Mouse (Mus musculus) liver, embryonic 12.5 days (tissue): ENCODE measurements at regions not wholly inside any gene's neighbourhood (a gene's known extent, or its start where the extent isn't known, plus 50 kb on each side); places are given as distances from the start of the nearest gene placed in this dataset.

ENCODE experiments used
- ATAC-seq: fragments of 200-750 bp; cut with Nextera tagmentation; 2 replicates; pipeline ENCODE4 v1.8.0; 2017; ENCODE audit warnings: moderate number of reproducible peaks, mild to moderate bottlenecking, moderate library complexity
- H3K27ac ChIP-seq: fragments of 300-500 bp; sonication (generic); 2 replicates; pipeline ENCODE4 v1.5.1; 2016; ENCODE audit warnings: mild to moderate bottlenecking
- H3K27me3 ChIP-seq: fragments of 300-500 bp; sonication (generic); replicated peaks from 2 replicates; pipeline ENCODE4 v1.6.1; 2016; ENCODE audit warnings: mild to moderate bottlenecking, moderate library complexity
- H3K36me3 ChIP-seq: fragments of 300-500 bp; sonication (generic); 2 replicates; pipeline ENCODE4 v1.6.1; 2016; ENCODE audit warnings: mild to moderate bottlenecking, moderate library complexity
- H3K4me1 ChIP-seq: fragments of 300-500 bp; sonication (generic); 2 replicates; pipeline ENCODE4 v1.6.1; 2016
- H3K4me2 ChIP-seq: fragments of 300-500 bp; sonication (generic); 2 replicates; pipeline ENCODE4 v1.6.1; 2016; ENCODE audit warnings: mild to moderate bottlenecking, moderate library complexity
- H3K4me3 ChIP-seq: fragments of 300-500 bp; sonication (generic); 2 replicates; pipeline ENCODE4 v1.5.1; 2016; ENCODE audit warnings: mild to moderate bottlenecking, moderate library complexity
- H3K9ac ChIP-seq: fragments of 300-500 bp; sonication (generic); 2 replicates; pipeline ENCODE4 v1.6.1; 2016; ENCODE audit warnings: mild to moderate bottlenecking, moderate library complexity
- H3K9me3 ChIP-seq: fragments of 300-500 bp; sonication (generic); replicated peaks from 2 replicates; pipeline ENCODE4 v1.6.1; 2016; ENCODE audit warnings: mild to moderate bottlenecking, moderate library complexity
- WGBS: fragments of 180-500 bp; shearing (Covaris S2); methylation state at CpG from one replicate; pipeline ENCODE4 v1.1.7; 2016; ENCODE audit not compliant: insufficient replicate concordance; 5-methylcytosine and 5-hydroxymethylcytosine counted together

GRCm38 (mm10) chr10:99423406-99423805 is 160.4 kb downstream of the Dusp6 start:
- H3K9me3 ChIP-seq = no peaks in the 10 kb centered on the region
- H3K27me3 ChIP-seq = no peaks in the 10 kb centered on the region
- no peak overlapping the region for H3K4me2 ChIP-seq
- no peaks in the 10 kb centered on the region for H3K36me3 ChIP-seq
- no peak overlapping the region for H3K27ac ChIP-seq
- ATAC-seq = no peak
- H3K4me3 ChIP-seq = no peak overlapping the region
- no peak overlapping the region for H3K9ac ChIP-seq
- 74% methylated on average over 5 of the region's 5 CpGs for WGBS
- no peaks in the 10 kb centered on the region for H3K4me1 ChIP-seq

DNA sequence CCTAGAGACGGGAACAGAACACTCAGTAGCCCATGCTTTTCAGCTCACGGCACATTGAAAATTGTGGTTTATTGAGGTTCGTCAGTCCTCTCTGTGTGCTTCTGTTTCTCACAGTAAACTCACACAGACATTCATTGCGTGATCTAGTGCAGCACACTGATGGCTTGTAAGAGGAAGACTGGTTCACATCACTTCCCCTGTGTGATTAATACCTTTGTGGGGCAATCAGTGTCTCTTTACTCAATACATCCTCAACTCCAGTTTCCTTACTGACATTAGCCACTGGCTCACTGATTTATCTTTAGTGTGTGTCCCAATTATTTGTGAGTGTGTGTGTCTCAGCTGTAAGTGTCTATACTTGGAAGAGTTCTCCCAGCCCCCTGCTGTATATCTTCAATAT is 162.2 kb downstream of the Dusp6 start:
- Histone ChIP-seq H3K4me3 (no peak overlapping the region), H3K4me1 (no peaks in the 10 kb centered on the region), H3K9ac (no peak overlapping the region), H3K36me3 (no peaks in the 10 kb centered on the region), H3K27me3 (no peaks in the 10 kb centered on the region), H3K4me2 (no peak overlapping the region), H3K9me3 (no peaks in the 10 kb centered on the region), H3K27ac (no peak overlapping the region)
- 61% methylated on average over 4 of the region's 4 CpGs for WGBS
- ATAC-seq = no peak

- Histone ChIP-seq H3K27ac (no peak overlapping the region), H3K27me3 (no peaks in the 10 kb centered on the region), H3K36me3 (no peaks in the 10 kb centered on the region), H3K4me1 (peaks cover 4% of the 10 kb centered on the region; the same call in 1 of the 2 replicates), H3K4me3 (no peak overlapping the region), H3K9me3 (no peaks in the 10 kb centered on the region), H3K4me2 (no peak overlapping the region), H3K9ac (no peak overlapping the region)
- 69% methylated on average over 9 of the region's 9 CpGs for WGBS
- ATAC-seq = no peak
These were observed 167.1 kb downstream of the Dusp6 start for GRCm38 (mm10) chr10:99430175-99430574.

GRCm38 (mm10) chr10:99430669-99431561 is 167.9 kb downstream of the Dusp6 start:
- Histone ChIP-seq H3K4me2 (peak overlapping the region; percentile 30), H3K27ac (no peak overlapping the region), H3K9me3 (no peaks in the 10 kb centered on the region), H3K27me3 (no peaks in the 10 kb centered on the region), H3K9ac (no peak overlapping the region), H3K36me3 (no peaks in the 10 kb centered on the region), H3K4me3 (no peak overlapping the region), H3K4me1 (peaks cover 4% of the 10 kb centered on the region; the same call in 1 of the 2 replicates)
- WGBS = 22% methylated on average over 16 of the region's 16 CpGs
- peak; percentile 61; the same call in 1 of the 2 replicates for ATAC-seq

DNA sequence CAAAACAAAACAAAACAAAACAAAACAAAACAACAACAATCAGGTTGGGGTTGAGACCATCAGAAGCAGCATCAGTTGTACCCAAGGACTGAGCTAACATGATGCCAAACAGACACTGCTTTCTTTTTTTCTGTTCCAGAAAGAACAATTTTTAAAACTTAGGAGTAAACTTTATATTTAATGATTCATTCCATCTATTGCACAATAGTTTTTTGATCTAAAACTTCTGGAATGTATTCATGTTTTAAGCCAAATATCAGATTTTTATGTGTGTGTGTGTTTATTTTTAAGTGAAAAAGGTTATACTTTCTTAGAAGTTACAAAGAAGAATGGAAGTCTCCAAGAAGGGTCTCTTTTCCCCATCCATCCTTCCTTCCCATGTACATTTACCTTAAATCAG is 174.0 kb downstream of the Dusp6 start:
- Histone ChIP-seq H3K36me3 (no peaks in the 10 kb centered on the region), H3K4me3 (no peak overlapping the region), H3K4me2 (no peak overlapping the region), H3K9me3 (no peaks in the 10 kb centered on the region), H3K27ac (no peak overlapping the region), H3K27me3 (no peaks in the 10 kb centered on the region), H3K9ac (no peak overlapping the region), H3K4me1 (no peaks in the 10 kb centered on the region)
- ATAC-seq = no peak

DNA sequence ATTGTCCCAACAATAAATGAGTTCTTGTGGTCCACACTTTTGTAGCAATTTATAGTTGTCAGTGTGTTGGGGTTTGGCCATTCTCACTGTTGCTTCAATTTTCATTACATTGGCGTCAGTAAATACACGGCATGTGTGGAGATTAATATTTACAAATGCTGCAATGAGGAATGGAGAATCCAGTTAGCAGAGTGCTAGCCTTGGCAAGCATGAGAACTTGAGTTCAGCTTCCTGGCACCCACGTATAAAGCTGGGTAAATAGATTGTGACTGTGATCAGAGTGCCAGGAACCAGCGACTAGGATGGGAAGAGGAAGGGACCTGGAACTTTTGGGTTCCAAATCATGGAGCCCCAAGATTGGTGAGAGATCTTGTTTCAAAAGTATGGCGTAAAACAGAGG is 177.1 kb downstream of the Dusp6 start:
- no peak for ATAC-seq
- H3K9ac ChIP-seq = no peak overlapping the region
- H3K4me3 ChIP-seq = no peak overlapping the region
- H3K27me3 ChIP-seq = no peaks in the 10 kb centered on the region
- no peak overlapping the region for H3K27ac ChIP-seq
- H3K9me3 ChIP-seq = no peaks in the 10 kb centered on the region
- H3K4me2 ChIP-seq = no peak overlapping the region
- WGBS = 64% methylated on average over 5 of the region's 5 CpGs
- no peaks in the 10 kb centered on the region for H3K4me1 ChIP-seq
- no peaks in the 10 kb centered on the region for H3K36me3 ChIP-seq

- H3K27ac ChIP-seq = no peak overlapping the region
- 34% methylated on average over 6 of the region's 6 CpGs for WGBS
- no peak for ATAC-seq
These were observed 178.0 kb downstream of the Dusp6 start for GRCm38 (mm10) chr10:99441014-99441413.

GRCm38 (mm10) chr10:99441931-99442330 is 178.9 kb downstream of the Dusp6 start:
- Histone ChIP-seq H3K4me3 (no peak overlapping the region), H3K27me3 (no peaks in the 10 kb centered on the region), H3K4me1 (no peaks in the 10 kb centered on the region), H3K4me2 (no peak overlapping the region), H3K9ac (no peak overlapping the region), H3K36me3 (no peaks in the 10 kb centered on the region), H3K27ac (no peak overlapping the region), H3K9me3 (no peaks in the 10 kb centered on the region)
- WGBS = 57% methylated on average over 10 of the region's 10 CpGs
- no peak for ATAC-seq

More at GRCm38 (mm10) chr10:99441014-99441413, 178.0 kb downstream of the Dusp6 start:
- Histone ChIP-seq H3K4me1 (no peaks in the 10 kb centered on the region), H3K9ac (no peak overlapping the region), H3K27me3 (no peaks in the 10 kb centered on the region), H3K4me3 (no peak overlapping the region), H3K4me2 (no peak overlapping the region), H3K36me3 (no peaks in the 10 kb centered on the region), H3K9me3 (no peaks in the 10 kb centered on the region)

GRCm38 (mm10) chr10:99443453-99444170 is 180.6 kb downstream of the Dusp6 start:
- Histone ChIP-seq H3K4me1 (no peaks in the 10 kb centered on the region), H3K36me3 (no peaks in the 10 kb centered on the region), H3K4me3 (no peak overlapping the region), H3K4me2 (no peak overlapping the region), H3K27ac (no peak overlapping the region), H3K9ac (no peak overlapping the region), H3K9me3 (no peaks in the 10 kb centered on the region), H3K27me3 (no peaks in the 10 kb centered on the region)
- ATAC-seq = no peak
- WGBS = 74% methylated on average over 18 of the region's 18 CpGs

GRCm38 (mm10) chr10:99450714-99451625 is 187.9 kb downstream of the Dusp6 start:
- 44% methylated on average over 9 of the region's 9 CpGs for WGBS
- Histone ChIP-seq H3K4me2 (no peak overlapping the region), H3K27me3 (no peaks in the 10 kb centered on the region), H3K36me3 (no peaks in the 10 kb centered on the region), H3K9me3 (no peaks in the 10 kb centered on the region), H3K4me1 (no peaks in the 10 kb centered on the region), H3K9ac (no peak overlapping the region), H3K4me3 (no peak overlapping the region), H3K27ac (no peak overlapping the region)
- ATAC-seq = no peak

- no peak for ATAC-seq
These were observed 188.8 kb downstream of the Dusp6 start for GRCm38 (mm10) chr10:99451639-99452417.

More at GRCm38 (mm10) chr10:99451639-99452417, 188.8 kb downstream of the Dusp6 start:
- Histone ChIP-seq H3K36me3 (no peaks in the 10 kb centered on the region), H3K9ac (no peak overlapping the region), H3K27me3 (no peaks in the 10 kb centered on the region), H3K4me1 (no peaks in the 10 kb centered on the region), H3K9me3 (no peaks in the 10 kb centered on the region), H3K27ac (no peak overlapping the region), H3K4me2 (no peak overlapping the region), H3K4me3 (no peak overlapping the region)
- 54% methylated on average over 10 of the region's 10 CpGs for WGBS
